Mouse (Mus musculus) heart, embryonic 11.5 days (tissue): ENCODE data around the gene Lrpap1. TPM values are rescaled to one million over a fixed set of nuclear protein-coding genes. Genes with fewer than 3 reads are reported as not detected.
A peak's percentile ranks its signal among the peaks of the same experiment; 100 is the strongest.

Experiments used
- ATAC-seq: fragments of 200-750 bp; cut with Nextera tagmentation; replicated peaks from 2 replicates; pipeline ENCODE4 v1.8.0; 2017; ENCODE audit warnings: moderate library complexity; ENCODE audit not compliant: insufficient number of reproducible peaks, low FRiP score, low TSS enrichment
- H3K27ac ChIP-seq: fragments of 300-500 bp; sonication (generic); 2 replicates; pipeline ENCODE4 v1.5.1; 2014; ENCODE audit warnings: mild to moderate bottlenecking, low read depth, low read length
- H3K27me3 ChIP-seq: fragments of 300-500 bp; sonication (generic); 2 replicates; pipeline ENCODE4 v1.6.1; 2014; ENCODE audit warnings: mild to moderate bottlenecking, low read length, mixed read lengths; ENCODE audit not compliant: control insufficient read depth, insufficient read depth
- H3K36me3 ChIP-seq: fragments of 300-500 bp; sonication (generic); 2 replicates; pipeline ENCODE4 v1.6.1; 2014; ENCODE audit warnings: mild to moderate bottlenecking, low read length, moderate library complexity, mixed read lengths; ENCODE audit not compliant: control insufficient read depth, insufficient read depth
- H3K4me1 ChIP-seq: fragments of 300-500 bp; sonication (generic); 2 replicates; pipeline ENCODE4 v1.6.1; 2014; ENCODE audit warnings: low read length; ENCODE audit not compliant: control insufficient read depth, insufficient read depth
- H3K4me2 ChIP-seq: fragments of 300-500 bp; sonication (generic); 2 replicates; pipeline ENCODE4 v1.6.1; 2014; ENCODE audit warnings: mild to moderate bottlenecking, moderate library complexity
- H3K4me3 ChIP-seq: fragments of 300-500 bp; sonication (generic); 2 replicates; pipeline ENCODE4 v1.5.1; 2014; ENCODE audit warnings: low read depth, low read length
- H3K9ac ChIP-seq: fragments of 300-500 bp; sonication (generic); 2 replicates; pipeline ENCODE4 v1.6.1; 2014; ENCODE audit warnings: mild to moderate bottlenecking, low read depth, low read length, moderate library complexity
- H3K9me3 ChIP-seq: fragments of 300-500 bp; sonication (generic); replicated peaks from 2 replicates; pipeline ENCODE4 v1.6.1; 2016; ENCODE audit warnings: low read length; ENCODE audit not compliant: control insufficient read depth
- WGBS: fragments of 180-500 bp; shearing (Covaris S2); extraction: QIAGEN DNeasy Blood & Tissue Kit; methylation state at CpG from one replicate; pipeline ENCODE4 v1.1.7; 2014; ENCODE audit not compliant: insufficient replicate concordance; 5-methylcytosine and 5-hydroxymethylcytosine counted together
- polyA plus RNA-seq: library from polyadenylated mRNA; unstranded; fragments of >200 nt; fragmentation: Nextera tagmentation; extraction: Ambion mirVana; gene quantifications from 2 replicates; pipeline ENCODE4 v1.2.1, GENCODE M21; 2014

Gene Lrpap1
- polyA plus RNA-seq, 1 experiment from 2014 or later = 130 TPM

- H3K4me3 ChIP-seq = no peak overlapping the region
- 46% methylated on average over 4 of the region's 4 CpGs for WGBS
- no peak overlapping the region for H3K27ac ChIP-seq
- no peak overlapping the region for H3K4me2 ChIP-seq
- H3K9ac ChIP-seq = no peak overlapping the region
- no peaks in the 10 kb centered on the region for H3K4me1 ChIP-seq
- H3K9me3 ChIP-seq = no peaks in the 10 kb centered on the region
- no peak for ATAC-seq
- H3K27me3 ChIP-seq = no peaks in the 10 kb centered on the region
- H3K36me3 ChIP-seq = no peaks in the 10 kb centered on the region
Observed at GRCm38 (mm10) chr5:35112444-35112843, 6.9 kb upstream of the Lrpap1 start.

- Histone ChIP-seq H3K4me3 (peak overlapping the region; percentile 80), H3K9me3 (no peaks in the 10 kb centered on the region), H3K4me2 (peak overlapping the region; percentile 80), H3K27ac (no peak overlapping the region), H3K27me3 (no peaks in the 10 kb centered on the region), H3K36me3 (peaks cover 7% of the 10 kb centered on the region; the same call in 1 of the 2 replicates), H3K4me1 (peaks cover 21% of the 10 kb centered on the region), H3K9ac (peak overlapping the region; percentile 23)
- peak; percentile 58 for ATAC-seq
- 9% methylated on average over 11 of the region's 11 CpGs for WGBS
Observed at GRCm38 (mm10) chr5:35105922-35106298, 344 bp upstream of the Lrpap1 start.

GRCm38 (mm10) chr5:35104183-35104959, 1.2 kb downstream of the Lrpap1 start:
- WGBS = 57% methylated on average over 8 of the region's 8 CpGs
- Histone ChIP-seq H3K27ac (no peak overlapping the region), H3K4me3 (peak overlapping the region; percentile 80), H3K27me3 (no peaks in the 10 kb centered on the region), H3K36me3 (peaks cover 9% of the 10 kb centered on the region; the same call in 1 of the 2 replicates), H3K4me1 (peaks cover 21% of the 10 kb centered on the region), H3K9me3 (no peaks in the 10 kb centered on the region), H3K9ac (0 out of 2 replicates have a peak overlapping the region, but pooled peaks have one; percentile 8), H3K4me2 (peak overlapping the region; percentile 80)
- ATAC-seq = no peak

- Histone ChIP-seq H3K4me2 (peak overlapping the region; percentile 80), H3K36me3 (peaks cover 15% of the 10 kb centered on the region), H3K27ac (no peak overlapping the region), H3K9ac (no peak overlapping the region), H3K4me1 (peaks cover 21% of the 10 kb centered on the region), H3K4me3 (no peak overlapping the region), H3K9me3 (no peaks in the 10 kb centered on the region), H3K27me3 (no peaks in the 10 kb centered on the region)
- no peak for ATAC-seq
- WGBS = 37% methylated on average over 2 of the region's 2 CpGs
Observed at GRCm38 (mm10) chr5:35103528-35103927, 2.0 kb downstream of the Lrpap1 start.

- H3K4me2 ChIP-seq = peak overlapping the region; percentile 80; the same call in 1 of the 2 replicates
- no peaks in the 10 kb centered on the region for H3K9me3 ChIP-seq
- peaks cover 20% of the 10 kb centered on the region for H3K36me3 ChIP-seq
- ATAC-seq = no peak
- no peak overlapping the region for H3K27ac ChIP-seq
- H3K4me1 ChIP-seq = peaks cover 21% of the 10 kb centered on the region
- 72% methylated on average over 8 of the region's 8 CpGs for WGBS
- no peak overlapping the region for H3K4me3 ChIP-seq
- H3K9ac ChIP-seq = no peak overlapping the region
- H3K27me3 ChIP-seq = no peaks in the 10 kb centered on the region
Observed at GRCm38 (mm10) chr5:35103086-35103485, 2.5 kb downstream of the Lrpap1 start.

GRCm38 (mm10) chr5:35091636-35092035, 13.9 kb downstream of the Lrpap1 start:
- 86% methylated on average over 3 of the region's 3 CpGs for WGBS
- Histone ChIP-seq H3K4me1 (no peaks in the 10 kb centered on the region), H3K27ac (no peak overlapping the region), H3K9ac (no peak overlapping the region), H3K27me3 (no peaks in the 10 kb centered on the region; the same call in 1 of the 2 replicates), H3K9me3 (no peaks in the 10 kb centered on the region), H3K4me2 (no peak overlapping the region), H3K4me3 (no peak overlapping the region), H3K36me3 (peaks cover 30% of the 10 kb centered on the region)
- ATAC-seq = no peak

- no peak for ATAC-seq
- no peaks in the 10 kb centered on the region for H3K9me3 ChIP-seq
- H3K9ac ChIP-seq = no peak overlapping the region
- H3K27me3 ChIP-seq = no peaks in the 10 kb centered on the region; the same call in 1 of the 2 replicates
- H3K27ac ChIP-seq = no peak overlapping the region
- no peak overlapping the region for H3K4me2 ChIP-seq
- no peak overlapping the region for H3K4me3 ChIP-seq
- peaks cover 15% of the 10 kb centered on the region for H3K36me3 ChIP-seq
- 71% methylated on average over 5 of the region's 5 CpGs for WGBS
- no peaks in the 10 kb centered on the region for H3K4me1 ChIP-seq
Observed at GRCm38 (mm10) chr5:35089614-35089963, 16.0 kb downstream of the Lrpap1 start.

- ATAC-seq = no peak
- no peaks in the 10 kb centered on the region; the same call in 1 of the 2 replicates for H3K27me3 ChIP-seq
- no peak overlapping the region for H3K9ac ChIP-seq
- no peaks in the 10 kb centered on the region for H3K4me1 ChIP-seq
- H3K9me3 ChIP-seq = no peaks in the 10 kb centered on the region
- no peak overlapping the region for H3K27ac ChIP-seq
- no peak overlapping the region for H3K4me2 ChIP-seq
- H3K36me3 ChIP-seq = peaks cover 12% of the 10 kb centered on the region; the same call in 1 of the 2 replicates
- 64% methylated on average over 9 of the region's 9 CpGs for WGBS
- H3K4me3 ChIP-seq = no peak overlapping the region
Observed at GRCm38 (mm10) chr5:35088785-35089613, 16.6 kb downstream of the Lrpap1 start.
